Mouse (Mus musculus): ENCODE measurements at regions not wholly inside any gene's neighbourhood (a gene's known extent, or its start where the extent isn't known, plus 50 kb on each side); places are given as distances from the start of the nearest gene placed in this dataset.

GRCm38 (mm10) chr2:74965384-74966060 lies 139.9 kb downstream of the Mtx2 start:
- DNase-seq, result no peak
- no peaks in the 10 kb centered on the region for H3K4me1 ChIP-seq (ENCODE audit: control insufficient read depth, insufficient read depth, low read length)
- 41% methylated on average over 18 of the region's 18 CpGs for WGBS

GRCm38 (mm10) chr2:74970611-74971265 lies 145.1 kb downstream of the Mtx2 start:
- no peak overlapping the region for H3K4me3 ChIP-seq (replicated peaks; ENCODE audit: insufficient read depth, low read depth, low read length)
- WGBS, result 46% methylated on average over 14 of the region's 14 CpGs
- no peaks in the 10 kb centered on the region; the same call in 1 of the 2 replicates for H3K4me1 ChIP-seq (ENCODE audit: control insufficient read depth, insufficient read depth, low read length)
- no peak for DNase-seq
- H3K27me3 ChIP-seq (ENCODE audit: control insufficient read depth, insufficient read depth, low read length), result no peaks in the 10 kb centered on the region
- H3K27ac ChIP-seq (ENCODE audit: insufficient read depth, low read length), result no peak overlapping the region
- TF ChIP-seq POLR2A (IDR thresholded peaks at IDR 0.05; ENCODE audit: borderline replicate concordance, insufficient read depth, low read length) (no peak), CTCF (IDR thresholded peaks at IDR 0.05; ENCODE audit: borderline replicate concordance, insufficient read depth, low read depth, low read length) (no peak)

More at GRCm38 (mm10) chr2:74965384-74966060, 139.9 kb downstream of the Mtx2 start:
- no peak overlapping the region for H3K27ac ChIP-seq (ENCODE audit: insufficient read depth, low read length)
- no peaks in the 10 kb centered on the region for H3K27me3 ChIP-seq (ENCODE audit: control insufficient read depth, insufficient read depth, low read length)
- TF ChIP-seq CTCF (IDR thresholded peaks at IDR 0.05; ENCODE audit: borderline replicate concordance, insufficient read depth, low read depth, low read length) (no peak), POLR2A (IDR thresholded peaks at IDR 0.05; ENCODE audit: borderline replicate concordance, insufficient read depth, low read length) (no peak)
- H3K4me3 ChIP-seq (replicated peaks; ENCODE audit: insufficient read depth, low read depth, low read length), result no peak overlapping the region

GRCm38 (mm10) chr2:74973386-74973785 lies 147.8 kb downstream of the Mtx2 start:
- Histone ChIP-seq H3K4me1 (ENCODE audit: control insufficient read depth, insufficient read depth, low read length) (no peaks in the 10 kb centered on the region; the same call in 1 of the 2 replicates), H3K4me3 (replicated peaks; ENCODE audit: insufficient read depth, low read depth, low read length) (no peak overlapping the region), H3K27ac (ENCODE audit: insufficient read depth, low read length) (no peak overlapping the region), H3K27me3 (ENCODE audit: control insufficient read depth, insufficient read depth, low read length) (no peaks in the 10 kb centered on the region)
- WGBS, result 80% methylated on average over 6 of the region's 6 CpGs
- TF ChIP-seq POLR2A (IDR thresholded peaks at IDR 0.05; ENCODE audit: borderline replicate concordance, insufficient read depth, low read length) (no peak), CTCF (IDR thresholded peaks at IDR 0.05; ENCODE audit: borderline replicate concordance, insufficient read depth, low read depth, low read length) (no peak)
- DNase-seq, result no peak

GRCm38 (mm10) chr2:74974595-74975325 lies 149.2 kb downstream of the Mtx2 start:
- no peaks in the 10 kb centered on the region for H3K27me3 ChIP-seq (ENCODE audit: control insufficient read depth, insufficient read depth, low read length)
- no peak overlapping the region for H3K4me3 ChIP-seq (replicated peaks; ENCODE audit: insufficient read depth, low read depth, low read length)
- H3K27ac ChIP-seq (ENCODE audit: insufficient read depth, low read length), result no peak overlapping the region
- H3K4me1 ChIP-seq (ENCODE audit: control insufficient read depth, insufficient read depth, low read length), result no peaks in the 10 kb centered on the region; the same call in 1 of the 2 replicates
- 71% methylated on average over 16 of the region's 16 CpGs for WGBS
- TF ChIP-seq CTCF (IDR thresholded peaks at IDR 0.05; ENCODE audit: borderline replicate concordance, insufficient read depth, low read depth, low read length) (no peak), POLR2A (IDR thresholded peaks at IDR 0.05; ENCODE audit: borderline replicate concordance, insufficient read depth, low read length) (no peak)
- DNase-seq, result no peak

- Histone ChIP-seq H3K4me3 (replicated peaks; ENCODE audit: insufficient read depth, low read depth, low read length) (no peak overlapping the region), H3K27ac (ENCODE audit: insufficient read depth, low read length) (no peak overlapping the region), H3K4me1 (ENCODE audit: control insufficient read depth, insufficient read depth, low read length) (no peaks in the 10 kb centered on the region; the same call in 1 of the 2 replicates), H3K27me3 (ENCODE audit: control insufficient read depth, insufficient read depth, low read length) (no peaks in the 10 kb centered on the region)
- TF ChIP-seq POLR2A (IDR thresholded peaks at IDR 0.05; ENCODE audit: borderline replicate concordance, insufficient read depth, low read length) (no peak), CTCF (IDR thresholded peaks at IDR 0.05; ENCODE audit: borderline replicate concordance, insufficient read depth, low read depth, low read length) (no peak)
- WGBS, result 98% methylated on average over 3 of the region's 3 CpGs
- no peak for DNase-seq
Measured at GRCm38 (mm10) chr2:74977348-74977747, 151.7 kb downstream of the Mtx2 start.

- no peaks in the 10 kb centered on the region for H3K27me3 ChIP-seq (ENCODE audit: control insufficient read depth, insufficient read depth, low read length)
- H3K27ac ChIP-seq (ENCODE audit: insufficient read depth, low read length), result no peak overlapping the region
- WGBS, result 94% methylated on average over 1 of the region's 1 CpGs
- no peak for TF ChIP-seq CTCF (IDR thresholded peaks at IDR 0.05; ENCODE audit: borderline replicate concordance, insufficient read depth, low read depth, low read length)
- TF ChIP-seq POLR2A (IDR thresholded peaks at IDR 0.05; ENCODE audit: borderline replicate concordance, insufficient read depth, low read length), result no peak
- no peak overlapping the region for H3K4me3 ChIP-seq (replicated peaks; ENCODE audit: insufficient read depth, low read depth, low read length)
- DNase-seq, result no peak
- no peaks in the 10 kb centered on the region; the same call in 1 of the 2 replicates for H3K4me1 ChIP-seq (ENCODE audit: control insufficient read depth, insufficient read depth, low read length)
Measured at GRCm38 (mm10) chr2:74977828-74978227, 152.2 kb downstream of the Mtx2 start.

GRCm38 (mm10) chr2:74981856-74982255 lies 156.3 kb downstream of the Mtx2 start:
- no peak for DNase-seq
- no peaks in the 10 kb centered on the region for H3K27me3 ChIP-seq (ENCODE audit: control insufficient read depth, insufficient read depth, low read length)
- no peak overlapping the region for H3K27ac ChIP-seq (ENCODE audit: insufficient read depth, low read length)
- no peak overlapping the region for H3K4me3 ChIP-seq (replicated peaks; ENCODE audit: insufficient read depth, low read depth, low read length)
- TF ChIP-seq POLR2A (IDR thresholded peaks at IDR 0.05; ENCODE audit: borderline replicate concordance, insufficient read depth, low read length) (no peak), CTCF (IDR thresholded peaks at IDR 0.05; ENCODE audit: borderline replicate concordance, insufficient read depth, low read depth, low read length) (no peak)
- WGBS, result 79% methylated on average over 3 of the region's 3 CpGs
- no peaks in the 10 kb centered on the region for H3K4me1 ChIP-seq (ENCODE audit: control insufficient read depth, insufficient read depth, low read length)
